In genomic region chr5:107950643-107951042, GRCm38 (mm10) we compare ENCODE assay signal across 12 mouse cellular contexts. TPM values are rescaled to one million over a fixed set of nuclear protein-coding genes. Genes with fewer than 3 reads are reported as not detected.
DNase-seq lines count a peak whose midpoint lies in the region; ATAC-seq and TF ChIP-seq lines count a peak whose summit lies in the region.
"Had no signal": no experiment of that assay in that cellular context is flagged by ENCODE, and none has a peak within 500 bp of the region (broad histone marks: within the 10 kb centered on the region; RNA-seq: fewer than 3 reads in every experiment).

No protein-coding gene starts in this region.

- DNase-seq in lung, adult 2 months: no peak
- DNase-seq in lung, postnatal 10 days: peak; percentile 26
- DNase-seq in stomach, postnatal 0 days (ENCODE audit: low spot score): no peak
- no peak for DNase-seq in layer of hippocampus, adult 11-12 months (ENCODE audit: low spot score)
- no peak for DNase-seq in gastrocnemius, postnatal 10 days

- no peak overlapping the region for H3K27ac ChIP-seq in lung, embryonic 16.5 days (ENCODE audit: low read length)
- no peak overlapping the region for H3K27ac ChIP-seq in stomach, postnatal 0 days (replicated peaks)
- H3K27ac ChIP-seq in intestine, embryonic 15.5 days: no peak overlapping the region
- H3K27ac ChIP-seq: embryonic facial prominence, embryonic 10.5 days; heart, embryonic 10.5 days had no signal

- TF ChIP-seq CTCF in lung, adult 2 months (IDR thresholded peaks at IDR 0.05; ENCODE audit: insufficient read depth, low read length): no peak
- TF ChIP-seq CTCF in stomach, postnatal 0 days (IDR thresholded peaks at IDR 0.05; ENCODE audit: low read depth): no peak

- no peak overlapping the region for H3K4me2 ChIP-seq in lung, embryonic 16.5 days (ENCODE audit: low read depth, low read length)
- H3K4me2 ChIP-seq in stomach, postnatal 0 days (replicated peaks; ENCODE audit: low read depth): no peak overlapping the region
- H3K4me2 ChIP-seq in intestine, embryonic 15.5 days (replicated peaks): no peak overlapping the region

- no peaks in the 10 kb centered on the region for H3K36me3 ChIP-seq in lung, embryonic 16.5 days (ENCODE audit: control insufficient read depth, insufficient read depth, low read length)
- no peaks in the 10 kb centered on the region for H3K36me3 ChIP-seq in stomach, postnatal 0 days (ENCODE audit: control insufficient read depth, insufficient read depth, low read length)
- H3K36me3 ChIP-seq in intestine, embryonic 15.5 days: no peaks in the 10 kb centered on the region
- H3K36me3 ChIP-seq: embryonic facial prominence, embryonic 10.5 days; heart, embryonic 10.5 days had no signal

- H3K27me3 ChIP-seq in lung, embryonic 16.5 days (ENCODE audit: control insufficient read depth, insufficient read depth, low read depth, low read length): no peaks in the 10 kb centered on the region
- no peaks in the 10 kb centered on the region for H3K27me3 ChIP-seq in stomach, postnatal 0 days (ENCODE audit: control insufficient read depth, insufficient read depth, low read length)
- no peaks in the 10 kb centered on the region for H3K27me3 ChIP-seq in intestine, embryonic 15.5 days (replicated peaks)
- H3K27me3 ChIP-seq: CH12.LX had no signal

- peaks cover 6% of the 10 kb centered on the region; the same call in 1 of the 2 replicates for H3K4me1 ChIP-seq in lung, embryonic 16.5 days (replicated peaks; ENCODE audit: control insufficient read depth, insufficient read depth, low read length)
- peaks cover 18% of the 10 kb centered on the region for H3K4me1 ChIP-seq in lung, adult 2 months (ENCODE audit: control insufficient read depth, insufficient read depth, low read length)
- no peaks in the 10 kb centered on the region for H3K4me1 ChIP-seq in stomach, postnatal 0 days (replicated peaks; ENCODE audit: control insufficient read depth, insufficient read depth)
- no peaks in the 10 kb centered on the region for H3K4me1 ChIP-seq in intestine, embryonic 15.5 days (replicated peaks)
- H3K4me1 ChIP-seq: embryonic facial prominence, embryonic 10.5 days; heart, embryonic 10.5 days had no signal

- TF ChIP-seq EP300 in stomach, postnatal 0 days (optimal IDR thresholded peaks at IDR 0.05): no peak

- no peaks in the 10 kb centered on the region for H3K9me3 ChIP-seq in lung, embryonic 16.5 days (ENCODE audit: control insufficient read depth, low read length)
- H3K9me3 ChIP-seq in stomach, postnatal 0 days (ENCODE audit: control insufficient read depth, low read length): no peaks in the 10 kb centered on the region
- no peaks in the 10 kb centered on the region for H3K9me3 ChIP-seq in intestine, embryonic 15.5 days
- H3K9me3 ChIP-seq: embryonic facial prominence, embryonic 10.5 days; heart, embryonic 10.5 days had no signal

- peak; percentile 23; the same call in 1 of the 2 replicates for ATAC-seq in lung, embryonic 16.5 days (ENCODE audit: low read depth)
- ATAC-seq in erythroblast, adult 5-6 weeks (replicated peaks; ENCODE audit: low FRiP score, poor library complexity, severe bottlenecking): peak; percentile 68
- peak; percentile 15; the same call in 1 of the 2 replicates for ATAC-seq in stomach, postnatal 0 days (ENCODE audit: low FRiP score, low TSS enrichment)
- no peak for ATAC-seq in intestine, embryonic 15.5 days
- ATAC-seq: forebrain, embryonic 14.5 days had no signal

- 63% methylated on average over 5 of the region's 5 CpGs for WGBS in lung, embryonic 16.5 days
- WGBS in lung, adult 2 months: 42% methylated on average over 5 of the region's 5 CpGs
- 61% methylated on average over 5 of the region's 5 CpGs for WGBS in stomach, postnatal 0 days
- 80% methylated on average over 5 of the region's 5 CpGs for WGBS in intestine, embryonic 15.5 days

- TF ChIP-seq POLR2A in lung, adult 2 months (IDR thresholded peaks at IDR 0.05; ENCODE audit: borderline replicate concordance, extremely low read depth, low read depth, low read length): no peak

- H3K9ac ChIP-seq in lung, embryonic 16.5 days (ENCODE audit: low read length): no peak overlapping the region
- H3K9ac ChIP-seq in stomach, postnatal 0 days (ENCODE audit: low read length): no peak overlapping the region
- no peak overlapping the region for H3K9ac ChIP-seq in intestine, embryonic 15.5 days

- H3K4me3 ChIP-seq in lung, embryonic 16.5 days (ENCODE audit: low read length): no peak overlapping the region
- H3K4me3 ChIP-seq in lung, adult 2 months (replicated peaks; ENCODE audit: extremely low read depth, low read depth, low read length): no peak overlapping the region
- H3K4me3 ChIP-seq in stomach, postnatal 0 days (ENCODE audit: low read depth, low read length): no peak overlapping the region
- H3K4me3 ChIP-seq in intestine, embryonic 15.5 days (replicated peaks): no peak overlapping the region
- H3K4me3 ChIP-seq: embryonic facial prominence, embryonic 10.5 days; heart, embryonic 10.5 days had no signal

RNA-seq across cellular contexts. Expression of gene Fam69a, which starts 36.2 kb away (rescaled TPM):
- 23.8 and 24.4 TPM in 2 replicates for polyA plus RNA-seq in lung, embryonic 16.5 days (2015; fragmentation: Nextera tagmentation; extraction: Ambion mirVana)
- 1.6 and 4.4 TPM in 2 replicates for polyA plus RNA-seq in lung, adult 2 months (2012; rRNA removed)
- total RNA-seq in erythroblast, adult 5-6 weeks (2015; ENCODE audit: low replicate concordance): 7.9 and 19.0 TPM in 2 replicates
- total RNA-seq in erythroblast, adult 5-6 weeks (2017; ENCODE audit: low replicate concordance): 3.6 and 7.2 TPM in 2 replicates
- polyA plus RNA-seq in stomach, postnatal 0 days (2015; fragmentation: Nextera tagmentation; extraction: Ambion mirVana): 15.5 and 16.3 TPM in 2 replicates
- 18.4 and 20.9 TPM in 2 replicates for polyA plus RNA-seq in intestine, embryonic 15.5 days (2015; fragmentation: Nextera tagmentation; extraction: Ambion mirVana)
- 10 to 100 TPM; 51.1 to 65.5 TPM for total RNA-seq in gastrocnemius, postnatal 10 days (2021)

RNA-seq across cellular contexts. Expression of gene Rpl5, which starts 50.3 kb away (rescaled TPM):
- polyA plus RNA-seq in lung, embryonic 16.5 days (2015; fragmentation: Nextera tagmentation; extraction: Ambion mirVana): 59.0 and 63.5 TPM in 2 replicates
- 17.2 and 18.8 TPM in 2 replicates for polyA plus RNA-seq in lung, adult 2 months (2012; rRNA removed)
- total RNA-seq in erythroblast, adult 5-6 weeks (2015; ENCODE audit: low replicate concordance): 89.2 and 183 TPM in 2 replicates
- 48.5 and 162 TPM in 2 replicates for total RNA-seq in erythroblast, adult 5-6 weeks (2017; ENCODE audit: low replicate concordance)
- 35.7 and 36.1 TPM in 2 replicates for polyA plus RNA-seq in stomach, postnatal 0 days (2015; fragmentation: Nextera tagmentation; extraction: Ambion mirVana)
- 75.2 and 78.0 TPM in 2 replicates for polyA plus RNA-seq in intestine, embryonic 15.5 days (2015; fragmentation: Nextera tagmentation; extraction: Ambion mirVana)
- total RNA-seq in gastrocnemius, postnatal 10 days (2021): 10 to 100 TPM; 60.8 to 65.1 TPM
